In genomic region chr1:91459059-91459809, GRCm38 (mm10) we compare ENCODE assay signal across 8 mouse cellular contexts. TPM values are rescaled to one million over a fixed set of nuclear protein-coding genes. Genes with fewer than 3 reads are reported as not detected.
DNase-seq lines count a peak whose midpoint lies in the region; ATAC-seq and TF ChIP-seq lines count a peak whose summit lies in the region.

Gene Per2, minus strand, starts transcription at chr1:91459324.

- TF ChIP-seq CTCF in stomach, postnatal 0 days (IDR thresholded peaks at IDR 0.05; ENCODE audit: low read depth) = peak; percentile 64

- H3K4me1 ChIP-seq in forebrain, embryonic 13.5 days = peaks cover 46% of the 10 kb centered on the region
- peaks cover 45% of the 10 kb centered on the region for H3K4me1 ChIP-seq in liver, embryonic 16.5 days (ENCODE audit: control insufficient read depth, low read depth, low read length)
- H3K4me1 ChIP-seq in neural tube, embryonic 12.5 days = peaks cover 35% of the 10 kb centered on the region
- H3K4me1 ChIP-seq in stomach, postnatal 0 days (replicated peaks; ENCODE audit: control insufficient read depth, insufficient read depth) = peaks cover 27% of the 10 kb centered on the region

- peak within 1 kb of the TSS; percentile 85 for H3K4me2 ChIP-seq in forebrain, embryonic 13.5 days
- peak within 1 kb of the TSS; percentile 97 for H3K4me2 ChIP-seq in liver, embryonic 16.5 days (ENCODE audit: low read depth, low read length)
- peak within 1 kb of the TSS; percentile 85 for H3K4me2 ChIP-seq in neural tube, embryonic 12.5 days (replicated peaks)
- H3K4me2 ChIP-seq in stomach, postnatal 0 days (replicated peaks; ENCODE audit: low read depth) = peak within 1 kb of the TSS; percentile 77

- intact Hi-C loops in heart, postnatal 10 days (cut with DNase I) = no loop called here

- TF ChIP-seq EP300 in stomach, postnatal 0 days (optimal IDR thresholded peaks at IDR 0.05) = peak; percentile 64

- WGBS in forebrain, embryonic 13.5 days = under 1% methylated on average over 87 of the region's 91 CpGs
- under 1% methylated on average over 91 of the region's 91 CpGs for WGBS in liver, embryonic 16.5 days (ENCODE audit: insufficient replicate concordance)
- under 1% methylated on average over 91 of the region's 91 CpGs for WGBS in neural tube, embryonic 12.5 days
- WGBS in stomach, postnatal 0 days = under 1% methylated on average over 83 of the region's 91 CpGs

- peak; percentile 92 for ATAC-seq in cerebellum, adult (ENCODE audit: insufficient number of reproducible peaks, low FRiP score, low TSS enrichment)
- peak; percentile 98 for ATAC-seq in forebrain, embryonic 13.5 days
- peak; percentile 93 for ATAC-seq in liver, embryonic 16.5 days (ENCODE audit: low read depth)
- peak; percentile 97 for ATAC-seq in neural tube, embryonic 12.5 days (ENCODE audit: low FRiP score, low read depth)
- peak; percentile 91 for ATAC-seq in stomach, postnatal 0 days (ENCODE audit: low FRiP score, low TSS enrichment)

- no peaks in the 10 kb centered on the region for H3K9me3 ChIP-seq in forebrain, embryonic 13.5 days (replicated peaks)
- no peaks in the 10 kb centered on the region for H3K9me3 ChIP-seq in liver, embryonic 16.5 days (replicated peaks; ENCODE audit: control insufficient read depth, low read length)
- H3K9me3 ChIP-seq in neural tube, embryonic 12.5 days = no peaks in the 10 kb centered on the region
- H3K9me3 ChIP-seq in stomach, postnatal 0 days (ENCODE audit: control insufficient read depth, low read length) = no peaks in the 10 kb centered on the region

- no peaks in the 10 kb centered on the region for H3K36me3 ChIP-seq in forebrain, embryonic 13.5 days (ENCODE audit: poor library complexity, severe bottlenecking)
- H3K36me3 ChIP-seq in liver, embryonic 16.5 days (ENCODE audit: control insufficient read depth, insufficient read depth) = no peaks in the 10 kb centered on the region
- no peaks in the 10 kb centered on the region for H3K36me3 ChIP-seq in neural tube, embryonic 12.5 days
- no peaks in the 10 kb centered on the region for H3K36me3 ChIP-seq in stomach, postnatal 0 days (ENCODE audit: control insufficient read depth, insufficient read depth, low read length)

- peak within 1 kb of the TSS; percentile 68 for H3K9ac ChIP-seq in forebrain, embryonic 13.5 days
- H3K9ac ChIP-seq in liver, embryonic 16.5 days (ENCODE audit: low read depth, low read length) = peak within 1 kb of the TSS; percentile 76
- H3K9ac ChIP-seq in neural tube, embryonic 12.5 days = peak within 1 kb of the TSS; percentile 70
- peak within 1 kb of the TSS; percentile 82 for H3K9ac ChIP-seq in stomach, postnatal 0 days (ENCODE audit: low read length)

- peak; percentile 99 for DNase-seq in ES-CJ7 (ENCODE audit: low read depth, low spot score)
- DNase-seq in heart, postnatal 10 days = peak; percentile 99
- DNase-seq in kidney, postnatal 4 days = peak; percentile 99
- peak; percentile 100 for DNase-seq in stomach, postnatal 0 days (ENCODE audit: low spot score)

- peak within 1 kb of the TSS; percentile 70 for H3K4me3 ChIP-seq in forebrain, embryonic 13.5 days
- peak within 1 kb of the TSS; percentile 74 for H3K4me3 ChIP-seq in liver, embryonic 16.5 days (ENCODE audit: low read depth, low read length)
- peak within 1 kb of the TSS; percentile 61 for H3K4me3 ChIP-seq in neural tube, embryonic 12.5 days
- peak within 1 kb of the TSS; percentile 72 for H3K4me3 ChIP-seq in stomach, postnatal 0 days (ENCODE audit: low read depth, low read length)

- peak within 1 kb of the TSS; percentile 54 for H3K27ac ChIP-seq in forebrain, embryonic 13.5 days
- peak within 1 kb of the TSS; percentile 85 for H3K27ac ChIP-seq in liver, embryonic 16.5 days (ENCODE audit: low read length)
- H3K27ac ChIP-seq in neural tube, embryonic 12.5 days = no peak within 1 kb of the TSS
- H3K27ac ChIP-seq in stomach, postnatal 0 days (replicated peaks) = peak within 1 kb of the TSS; percentile 98

- peaks cover 6% of the 10 kb centered on the region; the same call in 1 of the 2 replicates for H3K27me3 ChIP-seq in forebrain, embryonic 13.5 days
- no peaks in the 10 kb centered on the region for H3K27me3 ChIP-seq in liver, embryonic 16.5 days (ENCODE audit: control insufficient read depth, insufficient read depth, low read depth, low read length)
- no peaks in the 10 kb centered on the region for H3K27me3 ChIP-seq in neural tube, embryonic 12.5 days (replicated peaks)
- H3K27me3 ChIP-seq in stomach, postnatal 0 days (ENCODE audit: control insufficient read depth, insufficient read depth, low read length) = no peaks in the 10 kb centered on the region

RNA-seq across cellular contexts. Expression of gene Per2, which starts in this region (rescaled TPM):
- 2.6 and 3.8 TPM in 2 replicates for polyA plus RNA-seq in forebrain, embryonic 13.5 days (2015; fragmentation: Nextera tagmentation; extraction: Ambion mirVana)
- total RNA-seq in heart, postnatal 10 days (2021) = 10 to 100 TPM in 1 of 2 experiments, 1 to 10 TPM in 1; 7.5 to 21.1 TPM
- 3.6 and 4.1 TPM in 2 replicates for polyA plus RNA-seq in liver, embryonic 16.5 days (2015; fragmentation: Nextera tagmentation; extraction: Ambion mirVana)
- 2.8 and 3.6 TPM in 2 replicates for polyA plus RNA-seq in neural tube, embryonic 12.5 days (2016; fragmentation: Nextera tagmentation; extraction: Ambion mirVana)
- 2.4 and 2.8 TPM in 2 replicates for polyA plus RNA-seq in stomach, postnatal 0 days (2015; fragmentation: Nextera tagmentation; extraction: Ambion mirVana)
